Mouse (Mus musculus) forebrain, embryonic 14.5 days (tissue): ENCODE results near the gene Klc2. TPM values are rescaled to one million over a fixed set of nuclear protein-coding genes. Genes with fewer than 3 reads are reported as not detected.

Source experiments
- polyA plus RNA-seq: library from polyadenylated mRNA; unstranded; fragments of >200 nt; fragmentation: Nextera tagmentation; extraction: Ambion mirVana; gene quantifications from 2 replicates; pipeline ENCODE4 v1.2.1, GENCODE M21; 2014

Klc2 gene
- polyA plus RNA-seq, 1 experiment from 2014 or later, result 26.2 TPM

Other genes starting within 250 kb of the Klc2 start
- gene Actn3, start 240.7 kb downstream of the Klc2 start, polyA plus RNA-seq, result 0.78 and 0.88 TPM in 2 replicates
- 11.4 and 12.9 TPM in 2 replicates for gene Zdhhc24, start 239.9 kb downstream of the Klc2 start, polyA plus RNA-seq
- gene Bbs1, start 211.9 kb downstream of the Klc2 start, polyA plus RNA-seq, result 9.0 and 14.5 TPM in 2 replicates
- gene Dpp3, start 190.3 kb downstream of the Klc2 start, polyA plus RNA-seq, result 100.0 and 103 TPM in 2 replicates
- 4.9 and 7.8 TPM in 2 replicates for gene Peli3, start 175.4 kb downstream of the Klc2 start, polyA plus RNA-seq
- 145 and 148 TPM in 2 replicates for gene Mrpl11, start 156.4 kb downstream of the Klc2 start, polyA plus RNA-seq
- gene Npas4, start 128.2 kb downstream of the Klc2 start, polyA plus RNA-seq, result 0.08 and 0.14 TPM in 2 replicates
- 7.4 and 8.0 TPM in 2 replicates for gene Slc29a2, start 94.7 kb downstream of the Klc2 start, polyA plus RNA-seq
- gene B4gat1, start 79.7 kb downstream of the Klc2 start, polyA plus RNA-seq, result 45.4 and 55.1 TPM in 2 replicates
- gene AC124502.3, start 79.7 kb downstream of the Klc2 start, polyA plus RNA-seq, result 1.2 and 1.7 TPM in 2 replicates
- 56.2 and 56.8 TPM in 2 replicates for gene Brms1, start 77.2 kb downstream of the Klc2 start, polyA plus RNA-seq
- gene Rin1, start 68.1 kb downstream of the Klc2 start, polyA plus RNA-seq, result 1.3 and 1.4 TPM in 2 replicates
- 12.5 and 16.2 TPM in 2 replicates for gene Cd248, start 50.5 kb downstream of the Klc2 start, polyA plus RNA-seq
- gene Tmem151a, start 33.0 kb downstream of the Klc2 start, polyA plus RNA-seq, result 5.4 and 7.5 TPM in 2 replicates
- gene Yif1a, start 30.0 kb downstream of the Klc2 start, polyA plus RNA-seq, result 71.6 and 95.5 TPM in 2 replicates
- 350 and 370 TPM in 2 replicates for gene Cnih2, start 20.0 kb downstream of the Klc2 start, polyA plus RNA-seq
- 247 and 250 TPM in 2 replicates for gene Rab1b, start 11.5 kb downstream of the Klc2 start, polyA plus RNA-seq
- gene Pacs1, start 154.6 kb upstream of the Klc2 start, polyA plus RNA-seq, result 25.0 and 29.4 TPM in 2 replicates
- gene Sf3b2, start 176.9 kb upstream of the Klc2 start, polyA plus RNA-seq, result 298 and 333 TPM in 2 replicates
- gene Gal3st3, start 179.8 kb upstream of the Klc2 start, polyA plus RNA-seq, result 20.9 and 26.3 TPM in 2 replicates
- gene Catsper1, start 217.2 kb upstream of the Klc2 start, polyA plus RNA-seq, result not detected in 2 replicates
- 4.0 and 5.6 TPM in 2 replicates for gene Cst6, start 231.0 kb upstream of the Klc2 start, polyA plus RNA-seq
- gene Eif1ad, start 248.2 kb upstream of the Klc2 start, polyA plus RNA-seq, result 33.0 and 36.2 TPM in 2 replicates
- 417 and 471 TPM in 2 replicates for gene Banf1, start 248.6 kb upstream of the Klc2 start, polyA plus RNA-seq